Mouse (Mus musculus) CD8-positive naive resting alpha-beta T cell, adult 2 months (primary cell): Measurements from ENCODE around the gene Adam15.

ENCODE experiments used
- DNase-seq, 2 experiments: peaks; one replicate each; pipeline ENCODE4 v3.0.0; 2022; ENCODE audit warnings: low read depth in 2 of 2, low spot score in 2 of 2

The Adam15 gene

DNA sequence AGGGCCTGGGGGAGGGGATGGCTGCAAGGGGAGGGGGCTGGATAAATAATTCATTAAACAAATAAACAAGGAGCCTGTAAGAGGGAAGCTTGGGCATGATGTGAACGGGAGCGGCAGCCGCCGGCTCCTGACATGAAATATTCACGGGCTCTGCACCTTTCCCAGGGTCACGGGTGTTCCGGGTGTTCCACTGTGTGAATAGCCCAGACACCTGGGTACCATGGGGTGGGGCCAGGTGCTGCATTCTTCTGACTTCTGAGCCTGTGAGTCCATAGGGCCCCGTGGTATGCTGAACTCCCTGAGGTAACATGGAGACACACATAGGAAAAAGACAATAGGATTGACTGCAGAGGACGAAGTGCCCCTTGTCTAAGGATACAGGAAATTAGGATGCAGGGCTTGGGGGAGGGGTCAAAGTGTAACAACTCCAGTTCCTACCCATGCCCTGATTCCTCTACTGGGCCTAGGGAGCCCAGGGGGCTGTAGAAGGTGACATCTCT, 22.4 kb downstream of the Adam15 start:
- no peak for DNase-seq

- no peak for DNase-seq
These were observed 23.9 kb downstream of the Adam15 start for GRCm38 (mm10) chr3:89325882-89326281.

DNA sequence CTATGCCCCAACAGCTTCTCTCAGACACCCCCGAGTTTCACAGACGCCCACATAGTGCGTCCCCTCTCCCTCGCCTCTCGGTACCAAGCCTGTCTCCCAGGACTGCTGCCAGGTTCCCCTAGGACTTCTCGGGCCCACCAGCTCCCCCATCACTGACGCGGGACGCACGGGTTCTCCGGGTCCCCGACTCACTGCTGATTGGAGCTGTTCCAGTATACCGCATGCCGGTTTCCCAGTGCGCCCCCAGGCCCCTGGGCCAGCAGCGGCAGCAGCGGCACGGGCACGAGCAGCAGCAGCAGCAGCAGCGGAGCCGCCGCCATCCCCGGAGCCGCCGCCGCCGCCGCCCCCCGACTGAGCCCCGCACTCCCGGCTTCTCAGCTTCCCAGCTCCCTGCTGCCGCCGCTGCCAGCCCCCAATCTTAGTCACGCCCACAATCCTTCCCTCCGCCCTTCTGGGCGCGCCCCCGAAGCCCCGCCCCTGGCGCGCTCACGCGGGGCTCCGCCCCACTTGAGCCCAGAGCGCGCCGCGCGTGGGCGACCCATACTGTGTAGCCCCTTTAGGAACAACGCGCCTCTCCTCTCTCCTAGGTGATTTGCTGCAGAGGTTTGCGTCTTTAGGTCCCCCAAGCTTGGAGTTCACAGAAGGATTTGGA, 27.2 kb downstream of the Adam15 start, which contains the start of gene Efna3:
TSS of gene Efna3 (minus strand) at position 452 of the 652 bp plus-strand sequence.
- no peak for DNase-seq

GRCm38 (mm10) chr3:89322131-89322500, 27.7 kb downstream of the Adam15 start:
- no peak for DNase-seq

GRCm38 (mm10) chr3:89321183-89322130, 28.3 kb downstream of the Adam15 start:
- DNase-seq = peak in 1 of 2 experiments; percentile 44

GRCm38 (mm10) chr3:89320581-89321182, 29.1 kb downstream of the Adam15 start:
- no peak for DNase-seq

- no peak for DNase-seq
These were observed 30.0 kb downstream of the Adam15 start for GRCm38 (mm10) chr3:89319591-89320350.

GRCm38 (mm10) chr3:89318971-89319590, 30.7 kb downstream of the Adam15 start:
- DNase-seq = no peak

DNA sequence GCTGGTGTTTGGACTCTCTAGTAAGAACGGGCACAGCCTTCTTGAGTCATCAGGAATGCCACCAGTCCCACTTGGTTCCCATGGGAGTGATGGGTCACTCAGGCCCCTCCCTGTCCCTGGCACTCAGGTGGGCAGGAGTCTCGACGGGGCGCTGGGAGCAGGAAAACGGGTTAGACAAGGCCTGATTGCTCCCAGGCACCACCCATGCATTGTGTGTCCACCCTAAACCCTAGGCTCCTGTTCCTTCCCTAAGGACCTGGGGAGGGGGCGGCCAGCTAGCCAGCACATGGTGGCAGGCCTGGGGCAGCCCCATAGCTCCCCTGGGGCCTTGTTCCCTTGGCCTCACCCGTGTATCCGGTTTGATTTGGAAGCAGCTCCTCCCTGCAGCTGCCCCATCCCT, 31.5 kb downstream of the Adam15 start:
- DNase-seq = no peak

DNA sequence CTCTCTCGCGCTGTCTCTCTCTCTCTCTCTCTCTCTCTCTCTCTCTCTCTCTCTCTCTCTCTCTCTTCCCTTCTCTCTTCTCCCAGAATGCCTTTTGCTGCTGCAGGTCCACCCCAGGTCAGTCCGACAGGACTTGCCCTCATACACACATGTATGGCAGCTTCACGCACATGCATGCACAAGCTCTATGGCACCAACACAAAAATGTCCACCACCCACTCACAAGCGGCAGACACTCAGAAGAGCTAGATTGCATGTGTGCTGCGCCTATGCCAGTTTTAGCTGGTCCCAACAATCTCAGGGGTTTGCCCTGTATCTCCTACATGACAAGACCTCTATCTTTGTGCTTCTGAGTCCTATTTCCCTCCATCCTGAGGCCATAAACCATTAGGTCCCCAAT, 32.5 kb downstream of the Adam15 start:
- DNase-seq = no peak

- DNase-seq = peak in 1 of 2 experiments; percentile 62
These were observed 33.0 kb downstream of the Adam15 start for GRCm38 (mm10) chr3:89316833-89317232.

GRCm38 (mm10) chr3:89315930-89316831, 33.6 kb downstream of the Adam15 start:
- DNase-seq = no peak

GRCm38 (mm10) chr3:89315195-89315929, 34.4 kb downstream of the Adam15 start:
- DNase-seq = peak; percentile 55 to 66

- no peak for DNase-seq
These were observed 35.0 kb downstream of the Adam15 start for GRCm38 (mm10) chr3:89314791-89315190.

GRCm38 (mm10) chr3:89314340-89314739, 35.5 kb downstream of the Adam15 start:
- DNase-seq = no peak

DNA sequence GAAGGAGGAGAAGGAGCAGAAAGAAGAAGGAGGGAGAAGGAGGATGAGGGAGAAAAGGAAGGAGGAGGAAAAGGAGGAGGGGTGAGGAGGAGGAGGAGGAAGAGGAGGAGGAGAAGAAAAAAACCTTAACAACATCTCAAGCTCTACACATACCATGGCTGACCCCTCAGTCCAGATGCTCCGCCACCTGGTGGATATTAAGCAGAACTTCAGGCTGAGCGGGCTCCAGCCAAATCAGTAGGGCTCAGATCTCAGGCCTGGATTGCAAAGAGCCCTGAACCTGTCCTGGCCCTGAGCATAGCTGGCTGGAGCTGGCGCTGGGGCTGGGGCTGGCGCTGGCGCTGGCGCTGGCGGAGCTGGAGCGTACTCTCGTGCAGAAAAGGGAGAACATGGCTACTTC, 41.7 kb downstream of the Adam15 start:
- peak in 1 of 2 experiments; percentile 68 for DNase-seq

DNA sequence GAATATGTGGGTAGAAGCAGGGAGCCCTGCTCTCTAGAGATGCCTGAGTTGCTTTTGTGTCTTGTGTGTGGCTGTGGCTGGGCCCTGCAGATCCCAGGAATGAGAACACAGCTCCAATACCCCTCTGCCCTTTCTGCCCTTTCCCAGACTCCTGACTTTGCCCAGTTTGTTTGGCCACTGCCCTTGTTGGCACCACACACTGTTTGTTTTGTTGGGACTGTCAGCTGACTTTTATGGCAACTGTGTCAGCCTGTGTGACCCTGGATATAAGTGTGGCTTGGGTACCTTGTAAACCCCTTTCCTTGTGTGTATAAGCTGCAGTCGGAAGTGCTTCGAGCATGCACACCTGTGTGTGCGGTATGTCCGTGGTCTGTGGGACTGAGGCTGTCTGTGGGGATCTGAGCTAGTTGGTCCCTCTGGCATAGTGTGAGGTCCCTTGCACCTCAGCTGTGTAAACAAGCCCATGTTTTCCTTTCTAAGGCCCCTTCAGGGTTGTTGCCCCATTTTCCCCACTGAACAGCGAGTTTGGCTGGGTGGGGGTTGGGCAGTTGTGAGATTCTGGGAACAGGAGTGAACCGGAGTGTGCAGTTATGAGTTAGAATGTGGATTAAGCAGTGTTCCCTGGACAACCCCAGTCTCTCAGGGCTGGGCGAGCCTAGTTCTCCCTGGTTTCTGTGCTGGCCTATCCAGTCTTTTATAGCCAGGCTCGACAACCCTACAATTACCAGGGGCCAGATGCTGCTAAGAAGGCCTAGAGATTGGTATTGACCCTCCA, 44.1 kb downstream of the Adam15 start:
- no peak for DNase-seq

- DNase-seq = no peak
These were observed 44.7 kb downstream of the Adam15 start for GRCm38 (mm10) chr3:89305105-89305504.
